Mouse (Mus musculus) embryo, embryonic 9.5 days (tissue): Measurements from ENCODE around the gene Mrpl20.

Experiments used
- DNase-seq: peaks from one replicate; pipeline ENCODE4 v3.0.0-alpha.2; 2017; ENCODE audit errors: extremely low spot score

The Mrpl20 gene

GRCm38 (mm10) chr4:155831831-155832230, 29.2 kb downstream of the Mrpl20 start:
- DNase-seq: no peak

DNA sequence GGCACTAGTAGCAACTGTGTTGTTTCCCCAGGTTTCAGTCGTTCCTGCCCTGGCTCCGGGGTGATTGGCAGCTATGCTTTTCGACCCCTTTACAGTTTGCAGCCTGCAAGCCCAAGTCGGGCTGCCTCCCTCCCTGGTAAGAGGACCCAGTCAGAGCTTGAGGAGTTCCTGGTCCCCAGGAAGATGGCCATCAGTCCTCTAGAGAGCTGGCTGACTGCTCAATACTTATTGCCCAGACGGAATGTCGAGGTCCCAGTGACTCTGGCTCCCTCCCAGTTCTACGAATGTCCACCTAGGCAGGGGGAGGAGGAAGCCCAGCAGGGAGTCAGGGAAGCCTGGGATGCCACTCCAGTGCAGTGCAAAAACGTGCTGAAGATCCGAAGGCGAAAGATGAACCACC, 29.6 kb downstream of the Mrpl20 start:
- no peak for DNase-seq

DNA sequence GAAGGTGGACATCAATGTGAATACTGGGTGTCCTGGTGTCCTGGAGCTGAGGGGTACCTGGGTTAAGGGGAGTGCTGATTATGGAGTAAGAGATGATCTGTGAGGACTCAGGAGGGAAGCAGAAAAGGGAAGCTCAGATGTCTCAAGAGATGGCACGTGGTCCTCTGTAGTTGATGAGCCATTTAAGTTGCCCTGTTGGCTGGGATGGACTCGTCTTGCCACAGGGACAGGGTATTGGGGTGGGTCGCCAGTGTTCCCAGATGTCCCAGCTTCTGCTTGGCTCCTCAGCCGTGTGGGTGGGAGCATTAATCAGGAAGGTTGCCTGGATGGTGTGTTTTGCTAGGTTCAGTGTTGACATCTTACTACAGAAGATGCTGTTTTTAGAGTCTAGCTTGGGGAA, 30.6 kb downstream of the Mrpl20 start:
- no peak for DNase-seq

DNA sequence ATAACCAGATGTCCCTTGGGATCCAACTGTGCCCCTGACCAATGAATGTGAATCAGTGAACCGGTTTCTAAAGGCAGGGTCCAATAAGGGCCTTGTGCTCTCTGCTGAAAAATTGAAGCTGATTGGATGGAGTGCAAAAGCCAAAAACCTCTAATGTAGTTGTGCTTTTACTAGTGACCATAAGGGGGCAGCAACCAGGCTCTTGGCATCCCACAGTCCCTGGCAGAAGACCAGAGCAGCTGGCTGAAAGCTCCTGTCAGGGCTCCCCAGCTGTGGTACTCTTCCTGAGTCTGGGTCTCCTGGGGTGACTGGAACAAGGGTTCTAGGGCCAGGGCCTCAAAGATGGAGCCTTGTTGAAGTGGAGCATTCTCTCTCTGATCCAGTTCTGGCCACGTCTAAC, 31.2 kb downstream of the Mrpl20 start:
- DNase-seq: peak; percentile 71

GRCm38 (mm10) chr4:155837404-155838010, 34.8 kb downstream of the Mrpl20 start:
- DNase-seq: no peak

- no peak for DNase-seq
These were observed 35.8 kb downstream of the Mrpl20 start for GRCm38 (mm10) chr4:155838187-155839153.

GRCm38 (mm10) chr4:155839483-155839910, 36.8 kb downstream of the Mrpl20 start, which contains the start of gene Mxra8:
TSS of gene Mxra8 (plus strand) at chr4:155839680.
- peak; percentile 91 for DNase-seq

DNA sequence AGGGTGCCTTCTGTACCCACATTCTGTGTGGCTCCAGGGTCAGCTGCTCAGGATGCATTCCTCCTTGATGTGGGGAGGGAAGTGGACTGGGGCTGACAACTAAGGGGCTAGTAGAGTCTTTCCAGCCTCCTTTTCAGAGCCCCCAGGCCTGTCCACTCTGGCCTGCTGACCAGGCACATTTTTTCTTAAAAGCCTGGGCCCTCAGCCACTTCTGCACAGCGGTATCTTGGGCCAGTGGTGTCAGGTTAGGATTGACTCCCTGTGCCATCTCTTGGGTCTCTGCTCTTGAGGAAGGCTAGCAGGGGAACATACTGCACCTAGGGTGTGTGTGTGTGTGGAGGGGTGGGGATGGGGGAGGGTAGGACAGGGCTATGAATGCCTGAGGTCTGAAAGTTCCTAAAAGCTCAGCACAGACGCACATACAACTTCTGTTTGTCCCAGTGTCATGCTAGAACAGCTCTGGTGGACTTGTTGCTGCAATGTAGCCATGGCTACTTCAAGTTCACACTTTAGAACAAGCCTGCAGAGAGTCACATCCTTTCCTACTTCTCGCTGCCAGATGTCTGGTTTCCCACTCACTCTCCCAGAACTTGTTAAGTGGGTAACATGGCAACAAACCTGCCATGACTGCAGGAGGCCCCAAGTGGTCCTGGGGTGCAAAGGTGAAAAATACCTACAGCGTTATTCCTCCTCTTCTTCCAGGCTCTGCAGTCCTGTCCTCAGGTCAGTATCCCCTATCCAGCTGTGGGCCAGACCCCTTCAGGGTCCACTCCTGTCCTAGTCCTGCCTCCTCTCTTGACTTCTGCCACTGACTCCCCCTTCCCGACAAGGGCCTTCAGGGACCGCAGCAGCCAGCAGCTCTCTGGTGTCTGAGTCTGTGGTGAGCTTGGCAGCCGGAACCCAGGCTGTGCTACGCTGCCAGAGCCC, 37.7 kb downstream of the Mrpl20 start:
- DNase-seq: no peak

- DNase-seq: peak; percentile 69
These were observed 38.4 kb downstream of the Mrpl20 start for GRCm38 (mm10) chr4:155841003-155841454.

GRCm38 (mm10) chr4:155841651-155842270, 39.1 kb downstream of the Mrpl20 start:
- no peak for DNase-seq

DNA sequence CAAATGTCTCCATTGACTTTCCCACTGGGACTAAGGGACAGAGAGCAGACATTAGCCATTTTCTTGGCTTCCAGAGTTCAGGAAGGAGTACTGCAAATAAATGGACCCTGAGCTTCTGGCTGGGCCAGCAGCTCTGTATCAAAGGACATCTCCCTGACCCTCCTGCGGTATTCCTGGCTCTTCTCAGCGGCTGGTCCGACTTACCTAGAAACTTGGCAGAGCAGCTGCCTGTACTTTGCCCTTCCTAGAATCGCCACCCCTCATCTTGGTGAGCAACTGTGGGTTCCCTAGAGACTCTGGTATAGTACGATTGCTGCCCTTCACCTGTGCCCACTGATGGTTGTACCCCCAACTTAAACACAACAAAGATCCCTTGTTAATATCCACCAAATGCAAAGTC, 40.6 kb downstream of the Mrpl20 start:
- no peak for DNase-seq

- peak; percentile 96 for DNase-seq
These were observed 44.3 kb downstream of the Mrpl20 start, which contains the start of gene Dvl1 for GRCm38 (mm10) chr4:155846871-155847578. TSS of gene Dvl1 (plus strand) at chr4:155847402.

GRCm38 (mm10) chr4:155847591-155848352, 45.1 kb downstream of the Mrpl20 start:
- DNase-seq: peak; percentile 45

DNA sequence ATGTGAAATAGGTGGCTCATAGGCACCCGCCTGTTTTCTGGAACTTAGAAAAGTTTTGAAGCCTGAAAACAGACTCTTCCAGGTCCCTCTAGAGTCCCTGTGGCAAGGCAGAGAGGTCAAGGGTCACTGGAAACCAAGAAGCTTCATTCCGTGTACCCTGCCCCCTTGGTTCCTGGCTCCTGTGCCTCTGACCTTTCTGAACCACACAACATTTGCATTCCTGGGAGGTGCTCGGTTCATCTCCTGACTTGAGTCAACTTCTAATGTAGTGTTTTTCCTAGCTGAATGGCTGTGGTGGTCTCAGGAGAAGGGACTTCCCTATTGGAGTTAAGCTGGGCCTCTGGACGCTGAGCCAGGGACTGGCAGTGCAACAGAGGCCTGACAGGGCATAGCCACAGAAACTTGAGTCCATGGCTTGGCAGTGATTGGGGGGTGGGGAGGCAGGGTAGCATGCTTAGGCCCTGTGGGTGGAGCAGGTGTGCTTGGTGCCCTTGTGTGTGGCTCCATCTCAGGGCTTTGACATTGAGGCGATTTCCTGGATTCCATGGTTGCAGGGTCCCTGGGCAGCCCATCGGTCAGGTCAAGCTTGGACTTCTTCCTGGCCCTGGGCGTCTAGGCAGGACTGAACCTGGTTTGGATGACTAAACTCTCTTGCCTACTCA, 45.9 kb downstream of the Mrpl20 start:
- DNase-seq: no peak

DNA sequence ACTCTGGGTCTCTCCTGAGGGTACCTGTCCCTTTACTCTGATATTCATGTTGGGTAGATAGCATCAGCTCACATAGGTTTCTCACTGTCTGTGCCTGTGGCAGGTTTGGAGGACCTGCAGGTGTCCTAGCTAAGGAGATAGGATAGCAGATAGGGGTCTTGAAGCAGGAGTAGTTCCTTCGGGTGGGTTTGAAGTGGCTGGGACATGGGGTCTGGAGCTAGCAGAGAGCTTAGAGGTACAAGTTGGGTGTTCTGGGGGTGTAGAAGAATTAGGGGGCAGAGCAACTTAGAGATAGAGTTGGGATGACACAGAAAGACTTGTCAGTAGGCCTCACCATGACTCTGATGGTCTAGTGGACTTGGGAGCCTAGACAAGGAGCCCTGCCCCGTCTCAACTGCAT, 46.7 kb downstream of the Mrpl20 start:
- DNase-seq: no peak

GRCm38 (mm10) chr4:155849792-155850451, 47.2 kb downstream of the Mrpl20 start:
- no peak for DNase-seq

- no peak for DNase-seq
These were observed 48.7 kb downstream of the Mrpl20 start for GRCm38 (mm10) chr4:155851368-155851767.

GRCm38 (mm10) chr4:155851951-155852411, 49.3 kb downstream of the Mrpl20 start:
- DNase-seq: no peak

GRCm38 (mm10) chr4:155853421-155853820, 50.7 kb downstream of the Mrpl20 start:
- DNase-seq: no peak
